Mouse (Mus musculus) heart, postnatal 4 days (tissue): ENCODE measurements at regions not wholly inside any gene's neighbourhood (a gene's known extent, or its start where the extent isn't known, plus 50 kb on each side); places are given as distances from the start of the nearest gene placed in this dataset.

ENCODE experiments used
- DNase-seq: peaks from one replicate; pipeline ENCODE4 v3.0.0; 2021

- DNase-seq, result no peak
Measured at GRCm38 (mm10) chr5:77483053-77483717, 75.3 kb upstream of the Igfbp7 start.

GRCm38 (mm10) chr5:77481811-77482210, 74.0 kb upstream of the Igfbp7 start:
- no peak for DNase-seq

GRCm38 (mm10) chr5:77477794-77478193, 70.0 kb upstream of the Igfbp7 start:
- DNase-seq, result no peak

GRCm38 (mm10) chr5:77473896-77474486, 66.2 kb upstream of the Igfbp7 start:
- no peak for DNase-seq

DNA sequence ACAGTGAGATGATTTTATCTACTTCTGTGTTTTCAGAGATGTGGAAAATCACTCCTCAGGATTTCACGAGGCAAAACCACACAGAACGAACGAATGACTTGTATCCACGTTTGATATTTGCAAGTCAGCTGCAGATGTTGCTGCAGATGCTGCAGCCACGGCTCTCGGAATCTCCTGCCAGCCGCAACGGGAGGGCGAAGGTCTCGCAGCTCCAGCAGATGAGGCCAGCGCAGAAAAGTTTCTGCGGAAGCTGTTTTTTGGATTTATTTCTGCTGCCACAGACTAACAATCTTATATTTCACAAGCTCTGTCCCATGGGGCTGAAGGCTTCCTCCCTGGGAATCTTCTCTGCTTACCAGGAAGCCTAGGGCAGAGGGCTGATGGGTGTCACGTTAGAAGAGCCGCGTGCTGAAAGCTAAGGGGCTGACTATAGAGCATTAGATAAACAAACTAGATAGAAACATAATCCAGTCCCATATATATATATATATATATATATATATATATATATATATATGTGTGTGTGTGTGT, 61.5 kb upstream of the Igfbp7 start:
- DNase-seq, result no peak

- DNase-seq, result peak; percentile 80
Measured at GRCm38 (mm10) chr5:77468467-77468866, 60.6 kb upstream of the Igfbp7 start.

- peak; percentile 83 for DNase-seq
Measured at GRCm38 (mm10) chr5:77464851-77465548, 57.2 kb upstream of the Igfbp7 start.

DNA sequence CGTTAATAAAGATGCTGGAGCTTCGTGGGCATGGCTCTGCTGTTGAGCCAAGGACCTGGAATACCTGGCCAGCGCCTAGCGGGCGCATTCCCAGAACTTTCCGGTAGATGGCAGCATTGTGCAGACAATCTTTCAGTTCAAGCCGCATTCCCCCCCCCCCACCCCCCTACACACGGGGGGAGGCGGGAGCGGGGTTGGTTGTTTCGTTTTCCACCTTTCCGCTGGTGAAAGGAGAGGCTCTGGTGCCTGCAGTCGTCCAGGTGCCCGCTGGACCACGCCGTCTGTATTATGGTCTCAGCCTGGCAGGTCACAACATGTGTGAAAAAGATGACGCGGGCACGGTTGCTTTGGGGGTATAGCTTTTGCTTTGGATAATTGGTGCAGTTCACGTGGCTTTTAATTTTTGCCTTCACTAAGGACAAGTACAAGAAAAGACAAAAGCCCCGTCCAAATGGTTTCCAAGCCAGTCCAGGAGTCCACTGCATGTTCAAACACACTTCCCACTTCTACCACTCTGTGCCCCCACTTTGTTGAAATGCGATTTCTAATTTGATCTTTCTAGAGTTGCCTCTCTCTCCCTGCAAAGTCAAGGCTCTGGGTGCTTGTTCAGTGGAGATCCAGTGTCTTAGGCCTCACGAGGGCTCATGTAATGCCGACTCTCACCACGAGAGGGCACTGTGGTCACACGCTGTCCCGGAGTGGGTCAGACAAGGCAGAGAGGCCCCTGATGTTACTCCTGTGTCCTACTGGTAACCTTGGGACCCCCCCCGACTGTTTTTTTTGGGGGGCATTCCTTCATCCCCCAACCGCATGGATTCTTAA, 52.3 kb upstream of the Igfbp7 start:
- peak; percentile 98 for DNase-seq
